Mouse (Mus musculus) skeletal muscle tissue, adult 2 months (tissue): Measurements from ENCODE around the gene Cdc42se1.

Experiments used
- DNase-seq: peaks from one replicate; pipeline ENCODE4 v3.0.0-alpha.2; 2012; ENCODE audit warnings: low read depth, low spot score

Cdc42se1 gene

DNA sequence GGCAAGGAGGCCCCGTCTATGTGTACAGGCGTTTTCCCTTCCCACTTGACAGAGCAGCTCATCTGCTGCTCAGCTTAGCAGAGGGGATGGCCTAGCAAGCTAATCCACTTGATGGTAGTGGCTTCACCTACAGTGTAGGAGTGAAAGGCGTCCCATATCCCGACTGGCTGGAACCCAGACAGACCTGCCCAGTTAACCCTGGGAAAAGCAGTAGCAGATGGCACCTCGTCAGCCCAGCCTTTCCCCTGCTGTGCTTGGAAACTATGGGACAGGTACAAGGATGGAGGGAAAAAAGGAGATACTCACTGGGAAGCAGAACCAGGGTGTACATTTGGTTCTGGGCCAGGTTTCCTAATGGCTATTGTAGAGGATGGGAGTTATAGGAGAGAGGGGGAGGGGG lies 21.8 kb downstream of the Cdc42se1 start:
- no peak for DNase-seq

DNA sequence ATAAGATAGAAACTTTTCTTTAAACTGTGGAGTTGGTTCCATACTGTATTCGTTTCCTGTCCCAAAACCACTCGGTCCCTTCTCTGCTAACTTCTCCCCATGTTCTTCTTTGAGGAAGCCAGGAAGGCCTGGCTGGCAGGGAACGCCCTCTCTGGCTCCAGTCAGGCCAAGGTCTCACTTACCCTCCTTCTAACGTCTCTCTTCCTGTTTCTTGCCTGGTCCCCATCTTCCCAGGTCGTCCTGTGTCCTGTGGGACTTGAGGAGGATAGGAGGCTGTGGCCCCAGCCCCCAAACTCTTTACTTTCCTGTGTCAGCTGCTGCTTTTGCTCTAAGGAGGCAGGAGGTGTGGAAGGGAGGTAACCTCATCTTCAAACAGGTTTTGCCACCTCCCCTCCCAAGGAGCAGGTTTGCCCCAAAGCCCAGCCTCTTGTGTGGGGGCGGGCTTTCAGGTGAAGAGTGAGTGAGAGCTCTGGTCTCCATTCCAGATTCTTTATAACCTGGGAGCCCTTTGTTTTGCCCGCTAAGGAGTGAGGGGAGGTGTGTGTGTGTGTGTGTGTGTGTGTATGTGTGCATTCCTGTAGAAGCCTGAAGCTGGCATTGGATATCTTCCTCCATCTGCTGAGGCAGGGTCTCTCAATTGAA lies 22.4 kb downstream of the Cdc42se1 start, which contains the start of gene Bnipl:
Gene Bnipl, minus strand, starts transcription at position 411 of the 642 bp plus-strand sequence.
- DNase-seq, result no peak

DNA sequence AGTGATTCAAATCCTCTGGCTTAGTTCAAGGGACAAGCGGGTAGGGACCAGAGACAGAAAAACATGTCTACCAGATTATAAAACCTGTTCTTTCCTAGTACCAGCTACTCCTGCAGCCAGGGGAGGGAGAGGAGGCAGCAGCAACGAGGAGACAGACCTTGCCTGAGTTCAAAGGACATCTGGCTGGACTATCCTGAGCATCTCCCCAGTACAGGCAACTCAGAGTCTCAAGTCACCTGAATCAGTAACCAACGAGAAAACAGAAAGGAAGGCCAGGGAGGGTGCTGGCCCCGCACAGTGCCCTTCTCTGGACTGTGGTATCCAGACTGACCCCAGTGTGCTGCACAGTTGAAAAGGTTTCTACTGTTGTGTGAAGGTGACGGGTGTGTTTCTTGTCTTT lies 28.4 kb downstream of the Cdc42se1 start:
- DNase-seq, result no peak

DNA sequence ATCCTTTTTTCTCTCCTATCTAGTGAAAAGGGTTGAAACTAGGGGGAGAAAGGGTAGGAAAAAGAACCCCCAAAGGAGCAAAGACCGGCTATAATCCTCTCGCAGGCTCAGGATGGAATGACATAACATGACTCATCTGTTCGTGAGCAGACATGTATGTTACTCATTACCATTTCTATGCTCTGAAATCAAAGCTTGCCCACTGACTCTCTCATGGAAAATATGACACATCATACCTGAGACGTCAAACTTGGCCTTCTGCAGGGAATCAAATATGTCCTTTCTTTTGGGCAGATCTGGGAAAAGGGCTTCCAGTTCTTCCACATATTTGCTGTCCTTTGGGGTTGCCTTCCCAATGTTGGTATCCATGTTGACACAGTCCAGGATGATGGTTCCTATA lies 33.4 kb downstream of the Cdc42se1 start:
- no peak for DNase-seq

DNA sequence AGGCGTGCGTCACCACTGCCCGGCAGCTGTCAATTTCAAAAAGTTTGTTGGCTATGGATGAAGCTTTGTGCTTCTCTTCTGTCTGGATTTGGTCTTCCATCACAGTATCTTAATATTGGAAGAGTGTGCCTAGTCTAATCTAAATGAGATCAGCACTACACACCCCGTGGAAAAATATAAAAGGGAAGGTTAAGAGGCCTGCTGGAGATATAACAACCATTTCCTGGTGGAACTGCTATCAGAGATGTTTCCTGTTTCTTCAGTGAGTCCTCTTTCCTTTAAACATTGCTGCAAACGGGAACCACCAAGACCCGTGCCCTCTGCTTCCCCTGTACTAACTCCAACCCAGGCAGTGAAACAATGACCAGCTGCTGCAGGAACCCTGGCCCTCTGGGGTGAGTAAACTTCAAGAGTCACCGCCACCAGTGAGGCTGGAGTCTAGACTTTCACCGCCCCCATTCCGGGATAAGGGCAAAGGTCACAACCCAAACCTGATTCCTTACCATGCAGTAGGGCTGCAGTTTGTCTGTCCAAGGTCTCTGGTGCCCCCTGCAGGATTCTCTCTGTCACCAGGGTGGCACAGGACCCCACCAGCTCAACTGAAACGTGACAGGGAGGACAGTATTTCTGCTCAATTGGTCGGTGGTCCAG lies 34.7 kb downstream of the Cdc42se1 start:
- peak; percentile 80 for DNase-seq

DNA sequence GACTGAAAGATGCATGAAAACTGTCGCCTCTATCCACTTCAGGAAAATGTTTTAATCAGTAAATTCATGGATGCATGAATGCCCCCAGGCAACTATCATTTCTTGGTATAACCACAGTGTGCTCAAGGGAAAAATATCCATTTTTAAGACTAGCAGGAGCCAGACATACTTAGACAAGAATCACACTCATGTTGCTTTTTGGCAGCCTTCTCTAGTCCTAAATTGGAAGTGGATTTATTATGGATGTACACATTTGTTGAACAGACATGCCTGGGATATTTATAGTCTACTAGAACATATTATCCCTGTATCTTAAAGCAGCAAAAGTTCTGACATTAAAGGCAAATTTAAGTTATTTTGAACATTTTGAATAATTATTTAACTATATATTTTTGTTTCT lies 36.2 kb downstream of the Cdc42se1 start:
- no peak for DNase-seq

DNA sequence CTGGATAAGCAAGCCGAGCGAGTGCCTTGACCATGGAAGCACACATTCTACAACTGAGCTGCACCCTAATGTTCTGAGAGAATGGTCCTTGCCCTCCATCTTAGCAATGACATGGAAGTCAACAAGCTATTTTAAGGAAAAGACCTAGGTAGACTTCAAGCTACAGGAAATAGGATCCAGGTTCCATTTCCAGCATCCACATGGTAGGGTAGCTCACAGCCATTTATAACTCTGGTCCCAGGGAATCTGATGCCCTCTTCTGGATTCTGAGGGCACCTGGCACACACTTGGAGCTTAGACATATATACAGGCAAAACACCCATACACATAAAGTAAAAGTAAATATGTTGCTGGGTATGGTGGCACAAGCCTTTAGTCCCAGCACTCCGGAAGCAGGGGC lies 37.5 kb downstream of the Cdc42se1 start:
- peak; percentile 77 for DNase-seq

DNA sequence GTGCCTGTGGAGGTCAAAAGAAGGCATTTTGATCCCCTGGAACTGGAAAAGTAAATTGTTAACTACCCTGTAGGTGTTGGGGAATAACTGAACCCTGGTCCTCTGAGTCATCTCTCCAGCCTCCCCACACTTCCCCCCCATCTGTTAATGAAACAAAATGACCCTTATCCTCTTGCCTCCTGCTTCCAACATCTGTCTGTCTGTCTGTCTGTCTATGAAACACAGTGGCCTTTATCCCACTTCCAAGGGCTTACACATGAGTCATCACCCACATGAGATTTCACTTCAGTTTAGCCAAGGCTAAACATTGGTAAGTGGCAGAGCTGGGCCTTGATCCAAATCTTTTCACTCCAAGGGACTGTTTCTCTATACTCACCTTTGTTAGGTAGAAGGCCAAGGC lies 39.3 kb downstream of the Cdc42se1 start:
- DNase-seq, result no peak

DNA sequence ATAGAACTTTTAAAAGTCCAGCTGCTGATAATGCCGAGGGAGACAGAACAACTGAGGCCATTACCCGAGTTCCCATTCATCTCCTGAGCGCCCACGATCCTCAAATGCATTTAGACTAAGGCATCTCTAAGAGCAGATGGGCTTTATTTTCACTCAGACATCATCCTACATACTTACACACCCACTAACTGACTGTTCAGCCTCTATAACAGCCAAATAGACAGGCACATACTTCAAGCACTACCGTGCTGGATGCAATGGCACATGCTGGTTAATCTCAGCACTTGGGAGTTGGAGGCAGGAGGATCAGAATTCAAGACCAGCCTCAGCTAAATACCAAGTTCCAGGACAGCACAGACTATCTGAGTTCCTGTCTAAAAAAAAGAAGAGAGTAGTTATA lies 41.3 kb downstream of the Cdc42se1 start:
- DNase-seq, result no peak

DNA sequence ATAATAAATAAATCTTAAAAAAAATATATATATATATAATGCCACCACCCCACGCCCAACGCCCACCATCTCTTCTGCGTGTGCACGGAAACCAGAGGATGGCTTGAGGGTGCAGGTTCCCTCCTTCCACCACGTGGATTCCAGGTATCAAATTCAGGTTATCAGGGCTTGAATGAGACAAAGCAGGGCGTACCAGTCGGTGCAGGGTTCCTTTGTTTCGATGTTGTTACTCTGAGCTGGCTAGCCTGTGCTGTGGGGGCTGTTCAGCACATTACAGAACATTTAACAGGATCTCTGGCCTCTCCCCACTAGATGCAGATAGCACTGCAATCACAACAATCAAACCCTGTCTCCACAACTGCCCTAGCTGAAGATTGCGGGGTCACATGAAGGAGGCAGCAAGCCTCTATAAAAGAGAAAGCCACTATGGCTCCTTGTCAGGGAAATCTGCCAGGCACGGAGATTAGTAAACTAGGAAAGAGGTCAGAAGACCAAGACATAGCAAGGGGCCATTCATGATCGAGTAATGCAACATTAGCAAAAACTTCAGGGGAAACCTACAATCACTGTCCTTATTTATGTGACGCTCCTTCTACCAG lies 42.3 kb downstream of the Cdc42se1 start:
- no peak for DNase-seq

DNA sequence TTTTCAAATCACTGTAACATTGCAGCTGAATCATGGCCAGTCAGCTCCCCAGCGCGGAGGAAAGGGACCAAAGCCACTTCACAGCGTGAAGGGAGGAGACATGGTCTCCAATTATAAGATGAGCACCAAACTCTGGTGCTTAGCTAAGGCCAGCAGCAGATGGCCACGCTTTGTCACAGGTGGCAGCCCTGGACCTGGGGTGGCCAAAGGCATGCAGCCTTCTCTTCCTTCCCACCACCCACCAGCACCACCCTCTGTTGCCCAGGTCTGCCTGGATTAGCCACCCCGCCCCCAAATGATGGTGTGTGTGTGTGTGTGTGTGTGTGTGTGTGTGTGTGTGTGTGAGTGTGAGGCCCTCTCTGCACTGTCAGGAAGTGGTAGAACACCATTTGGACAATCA lies 44.9 kb downstream of the Cdc42se1 start:
- no peak for DNase-seq

DNA sequence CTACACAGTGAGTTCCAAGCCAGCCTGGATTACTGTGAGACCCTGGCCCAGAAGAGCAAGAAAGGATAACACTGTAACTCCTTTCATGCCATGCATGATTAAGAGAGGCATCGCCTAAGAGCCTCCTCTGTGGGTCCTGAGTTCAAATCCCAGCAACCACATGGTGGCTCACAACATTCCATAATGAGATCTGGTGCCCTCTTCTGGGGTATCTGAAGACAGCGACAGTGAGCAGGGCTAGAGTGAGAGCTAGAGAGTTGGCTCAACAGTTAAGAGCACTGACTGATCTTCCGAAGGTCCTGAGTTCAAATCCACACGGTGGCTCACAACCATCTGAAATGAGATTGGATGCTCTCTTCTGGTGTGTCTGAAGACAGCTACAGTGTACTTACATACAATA lies 45.9 kb downstream of the Cdc42se1 start:
- no peak for DNase-seq

DNA sequence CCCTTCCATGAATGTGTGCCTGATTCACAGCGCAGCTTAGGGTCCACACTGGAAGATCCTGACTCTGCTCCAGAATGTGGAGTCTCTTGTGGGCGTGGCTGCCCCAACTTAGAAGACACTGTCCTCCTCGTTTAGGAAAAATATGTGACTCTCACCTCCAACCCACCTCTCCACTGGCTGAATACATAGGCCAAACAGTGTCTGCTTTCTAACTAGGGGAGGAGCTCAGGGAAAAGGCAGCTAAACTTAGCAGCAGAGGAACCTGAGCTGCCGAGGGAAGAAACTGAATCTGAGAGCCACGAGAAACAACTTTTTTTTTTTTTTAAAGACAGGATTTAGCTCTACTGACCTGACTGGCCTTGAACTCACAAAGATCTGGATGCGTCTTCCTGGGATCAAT lies 46.6 kb downstream of the Cdc42se1 start:
- DNase-seq, result peak; percentile 86

DNA sequence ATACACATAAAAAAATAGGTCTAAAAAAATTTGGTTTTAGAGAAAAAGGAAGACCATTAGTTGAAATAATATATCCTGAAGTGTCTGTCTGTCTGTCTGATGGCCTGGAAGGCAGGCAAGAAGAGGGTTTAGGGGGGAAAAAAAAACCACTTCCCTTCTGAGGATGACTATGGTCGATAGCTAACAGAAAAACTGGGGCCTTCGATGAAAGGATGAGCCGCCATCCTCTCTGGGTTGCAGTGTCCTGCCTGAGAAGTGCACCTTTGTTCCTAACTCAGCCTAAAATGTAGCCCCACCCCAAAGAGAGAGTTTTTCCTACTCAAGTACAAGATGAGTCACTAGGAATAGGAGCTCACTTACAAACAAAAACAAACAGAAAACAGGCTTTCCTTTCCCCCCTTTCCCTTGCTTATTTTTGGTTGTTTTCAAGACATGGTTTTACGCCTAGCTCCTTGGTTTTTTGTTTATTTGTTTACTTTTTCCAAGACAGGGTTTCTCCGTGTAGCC lies 47.9 kb downstream of the Cdc42se1 start:
- no peak for DNase-seq

DNA sequence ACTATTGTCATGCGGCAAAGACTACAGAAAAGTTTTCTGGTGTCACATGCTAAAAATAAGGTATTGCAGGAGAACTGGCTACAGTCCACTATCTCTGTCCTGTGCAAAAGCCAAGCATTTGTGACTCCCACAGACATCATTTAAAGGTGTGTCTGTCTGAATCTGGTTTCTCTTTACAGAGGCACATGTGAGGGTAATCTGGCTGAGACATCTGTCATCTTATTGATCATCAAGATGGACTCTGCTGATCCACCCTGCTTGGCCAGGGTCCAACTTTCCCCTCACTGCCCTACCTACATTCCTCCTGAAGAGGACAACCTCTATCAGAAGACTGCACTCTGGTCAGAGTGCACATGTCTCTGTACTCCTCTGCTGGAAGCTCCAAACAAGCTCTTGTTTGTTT lies 48.6 kb downstream of the Cdc42se1 start:
- peak; percentile 65 for DNase-seq

DNA sequence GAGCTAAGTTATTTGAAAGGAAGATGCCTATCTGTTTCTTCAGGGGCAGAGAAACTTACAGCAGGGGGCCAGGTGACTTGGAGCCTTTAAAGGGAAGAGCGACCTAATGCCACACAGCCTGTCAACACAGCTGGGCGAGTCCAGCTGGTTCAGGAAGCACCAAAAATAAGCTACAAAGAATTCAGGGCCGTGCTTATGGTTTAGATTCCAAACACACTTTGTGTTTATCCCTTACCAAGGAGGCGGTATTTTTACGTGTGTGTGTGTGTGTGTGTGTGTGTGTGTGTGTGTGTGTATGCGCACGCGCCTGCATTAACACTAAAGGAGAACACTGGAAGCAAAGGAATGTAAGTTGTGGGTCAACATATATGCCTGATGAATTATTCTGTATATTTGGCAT lies 52.2 kb downstream of the Cdc42se1 start:
- peak; percentile 43 for DNase-seq

DNA sequence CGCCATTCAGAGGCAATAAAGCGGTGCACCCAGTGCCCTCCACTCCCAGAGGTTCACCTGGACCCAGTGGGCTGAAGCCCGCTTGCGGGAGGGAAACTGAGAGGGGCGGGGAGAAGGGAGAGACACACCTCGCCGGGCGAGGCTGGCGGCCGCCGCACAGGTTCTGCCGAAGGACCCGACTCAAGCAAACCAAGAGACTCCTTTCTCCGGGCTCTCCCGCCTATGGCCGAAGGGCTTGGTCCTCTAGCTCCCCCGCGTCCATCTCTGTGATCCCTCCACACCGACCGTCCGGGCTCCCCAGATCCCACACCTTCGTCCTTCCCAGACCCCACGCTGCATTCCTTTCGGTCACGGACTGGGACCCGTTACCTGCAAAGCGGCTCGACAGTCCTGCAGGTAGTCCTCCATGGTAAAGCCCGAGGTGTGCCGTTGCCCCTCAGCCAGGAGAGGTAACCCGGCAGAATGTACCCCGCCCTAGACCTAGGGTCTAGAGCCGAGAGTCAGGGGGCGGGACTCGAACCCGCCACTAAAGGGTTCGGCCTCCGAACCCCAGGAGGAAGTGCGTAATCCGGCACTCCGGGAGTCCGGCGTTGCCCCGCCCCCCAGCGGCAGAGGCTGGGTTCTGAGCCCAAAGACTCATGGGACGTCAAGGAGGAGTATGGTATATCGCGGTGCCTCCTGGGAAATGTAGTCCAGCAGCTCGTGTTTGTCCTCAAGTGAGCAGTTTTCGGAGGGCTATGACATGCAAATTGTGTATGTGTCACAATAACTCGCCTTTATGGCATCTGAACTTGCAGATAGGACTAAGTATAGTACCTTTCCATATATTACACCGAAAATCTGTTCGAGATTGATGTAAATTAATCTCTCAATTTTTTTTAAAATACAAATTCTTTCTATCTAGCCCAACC lies 52.9 kb downstream of the Cdc42se1 start, which contains the start of the genes Mindy1 and Prune1:
Gene Mindy1, plus strand, starts transcription at position 130 of the 911 bp plus-strand sequence.
Gene Prune1, minus strand, starts transcription at position 861 of the 911 bp plus-strand sequence.
- DNase-seq, result peak; percentile 98

DNA sequence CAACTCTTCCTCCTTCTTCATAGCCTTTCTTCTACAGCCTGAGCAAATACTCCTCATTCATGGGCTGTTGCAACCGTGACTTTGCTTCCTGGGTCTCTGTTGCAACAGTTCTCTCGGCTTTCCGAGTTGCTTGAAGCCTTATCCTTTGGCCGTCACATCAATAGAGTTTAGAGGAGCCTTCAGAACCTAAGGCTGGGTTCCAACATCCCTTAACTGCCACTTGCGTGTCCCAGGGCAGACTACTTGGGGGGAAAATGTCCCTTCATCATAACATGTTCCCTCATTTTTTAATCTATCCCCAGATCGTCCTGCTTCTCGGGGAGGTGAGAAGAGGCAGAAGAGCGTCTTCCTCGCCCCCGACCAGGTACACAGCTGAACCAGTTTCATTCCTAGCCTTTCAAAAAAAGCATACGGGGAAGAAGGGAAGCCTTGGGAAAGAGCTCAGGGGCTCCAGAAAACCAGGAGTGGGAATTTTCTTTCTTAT lies 53.9 kb downstream of the Cdc42se1 start:
- peak; percentile 56 for DNase-seq

DNA sequence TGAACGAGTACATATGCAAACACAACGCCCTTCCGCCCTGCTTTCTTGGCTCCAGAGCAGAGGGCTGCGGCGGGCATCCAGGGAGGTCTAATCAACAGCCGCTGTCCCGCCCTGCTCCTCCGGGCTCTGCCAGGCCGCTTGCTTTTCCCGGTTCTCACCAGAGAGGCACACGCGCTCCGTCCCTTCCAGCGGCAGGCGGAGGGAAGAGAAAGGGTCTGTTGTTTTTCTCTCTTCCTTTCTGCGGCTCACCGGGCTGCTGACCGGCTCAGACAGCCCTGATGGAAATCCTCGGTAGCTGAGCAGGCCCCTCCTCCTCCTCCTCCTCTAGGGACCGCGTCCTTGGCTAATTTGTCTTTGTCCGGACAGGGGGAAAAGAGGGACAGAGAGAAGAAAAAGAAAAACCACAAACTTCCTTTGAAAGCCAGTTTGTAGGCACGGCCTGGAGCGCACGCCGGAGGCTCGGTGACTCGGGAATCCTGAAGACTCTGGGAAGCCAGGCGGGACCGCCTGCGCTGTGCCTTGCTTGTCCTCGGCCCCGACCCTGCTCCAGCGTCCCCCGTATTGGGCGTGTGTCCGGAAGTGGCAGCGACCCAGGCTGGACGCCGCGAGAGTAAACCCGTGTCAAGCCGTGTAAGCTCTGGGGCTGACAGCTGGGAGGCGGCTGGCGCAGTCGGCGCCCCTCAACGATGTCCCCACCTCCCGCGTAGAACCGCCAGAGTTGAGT lies 54.5 kb downstream of the Cdc42se1 start:
- DNase-seq, result peak; percentile 78

DNA sequence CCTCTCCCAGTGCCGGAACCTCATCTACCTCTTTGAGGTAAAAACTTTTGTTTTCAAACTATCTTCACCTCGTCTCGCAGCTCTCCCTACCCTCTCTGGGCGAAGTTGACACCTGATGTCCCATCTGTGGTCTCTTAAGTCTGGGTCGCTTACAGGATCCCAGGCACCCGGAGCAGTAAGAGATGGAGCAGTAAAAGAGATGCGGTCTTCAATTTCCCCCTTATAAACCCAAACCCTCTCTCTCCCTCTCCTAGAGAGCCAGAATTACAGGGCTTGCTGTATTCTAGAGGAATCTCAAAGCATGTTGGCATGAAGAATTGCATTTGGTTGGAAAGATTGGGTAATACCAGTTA lies 55.0 kb downstream of the Cdc42se1 start:
- DNase-seq, result no peak

DNA sequence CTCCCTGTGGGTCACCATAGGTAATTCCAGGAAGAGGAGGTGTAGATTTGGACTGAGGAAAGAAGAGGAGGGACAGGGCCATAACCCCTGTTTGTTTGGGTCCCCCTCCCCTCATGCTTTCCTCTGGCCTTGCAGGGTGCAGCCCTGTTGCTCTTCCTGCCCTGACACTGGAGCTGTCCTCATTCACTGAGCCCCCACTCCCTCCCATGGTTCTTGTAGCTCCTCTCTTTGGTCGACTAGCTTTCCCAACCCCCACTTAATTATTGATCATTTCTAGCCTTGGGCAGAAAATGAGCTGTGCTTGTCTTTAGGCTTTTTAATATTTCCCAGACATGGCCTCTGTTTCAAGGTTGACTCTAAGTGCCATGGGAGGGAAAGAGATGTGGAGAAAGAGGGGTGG lies 55.5 kb downstream of the Cdc42se1 start:
- DNase-seq, result no peak
